Mouse (Mus musculus): Measurements from ENCODE around the gene Tekt4.

DNA sequence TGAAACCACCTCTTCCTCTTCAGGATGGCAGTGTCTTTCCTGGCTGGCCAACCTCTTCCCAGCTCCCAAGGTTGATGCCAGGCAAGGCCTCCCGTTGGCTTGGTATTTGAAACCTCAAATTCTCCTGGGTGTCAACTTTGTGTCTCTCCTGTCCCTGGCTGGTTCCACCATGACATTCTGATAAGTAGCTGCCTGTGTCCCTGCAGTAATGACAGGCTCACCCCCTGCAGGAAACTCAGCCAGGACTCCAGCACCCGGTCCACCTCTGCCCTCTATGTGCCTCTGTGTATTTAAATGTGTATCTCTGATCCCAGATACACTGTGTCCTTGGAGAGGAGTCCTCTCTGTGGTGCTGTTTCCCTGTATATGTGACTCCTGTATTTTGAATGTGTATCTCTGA, 11.8 kb downstream of the Tekt4 start:
- TF ChIP-seq CTCF (conservative IDR thresholded peaks at IDR 0.05; ENCODE audit: low read length) (no peak), POU5F1 (IDR thresholded peaks at IDR 0.05; ENCODE audit: borderline replicate concordance, low read length) (no peak), NANOG (IDR thresholded peaks at IDR 0.05; ENCODE audit: borderline replicate concordance, low read length) (no peak)
